Mouse (Mus musculus) forebrain, embryonic 14.5 days (tissue): ENCODE results near the gene Gm13306. TPM values are rescaled to one million over a fixed set of nuclear protein-coding genes. Genes with fewer than 3 reads are reported as not detected.
"Not testable (repeated sequence)": the region's sequence is repeated elsewhere in the genome, so short reads cannot be mapped to it uniquely, and the experiment has no call there.

Experiments used
- ATAC-seq: fragments of 200-750 bp; cut with Nextera tagmentation; 2 replicates; pipeline ENCODE4 v1.8.0; 2017; ENCODE audit warnings: mild to moderate bottlenecking, moderate library complexity
- DNase-seq: peaks from one replicate; pipeline ENCODE4 v3.0.0-alpha.2; 2015; ENCODE audit warnings: low spot score
- H3K27ac ChIP-seq: fragments of 300-500 bp; sonication (generic); 2 replicates; pipeline ENCODE4 v1.5.1; 2014; ENCODE audit warnings: low read depth, mild to moderate bottlenecking, control low read depth, low read length, moderate library complexity
- H3K27me3 ChIP-seq: fragments of 300-500 bp; sonication (generic); replicated peaks from 2 replicates; pipeline ENCODE4 v1.6.1; 2014; ENCODE audit warnings: low read length, control low read depth, mixed read lengths; ENCODE audit not compliant: control insufficient read depth, insufficient read depth
- H3K36me3 ChIP-seq: fragments of 300-500 bp; sonication (generic); 2 replicates; pipeline ENCODE4 v1.6.1; 2014; ENCODE audit warnings: low read length, control low read depth; ENCODE audit not compliant: control insufficient read depth, insufficient read depth
- H3K4me1 ChIP-seq: fragments of 300-500 bp; sonication (generic); 2 replicates; pipeline ENCODE4 v1.6.1; 2014; ENCODE audit warnings: antibody characterized with exemption, low read length, control low read depth; ENCODE audit not compliant: control insufficient read depth, insufficient read depth
- H3K4me2 ChIP-seq: fragments of 300-500 bp; sonication (generic); 2 replicates; pipeline ENCODE4 v1.6.1; 2014; ENCODE audit warnings: mild to moderate bottlenecking, control low read depth, low read length
- H3K4me3 ChIP-seq: fragments of 300-500 bp; sonication (generic); 2 replicates; pipeline ENCODE4 v1.5.1; 2014; ENCODE audit warnings: low read depth, low read length, control low read depth
- H3K9ac ChIP-seq: fragments of 300-500 bp; sonication (generic); 2 replicates; pipeline ENCODE4 v1.6.1; 2014; ENCODE audit warnings: mild to moderate bottlenecking, low read length, control low read depth, moderate library complexity
- H3K9me3 ChIP-seq: fragments of 300-500 bp; sonication (generic); replicated peaks from 2 replicates; pipeline ENCODE4 v1.6.1; 2016; ENCODE audit warnings: low read length, control low read depth, mixed read lengths; ENCODE audit not compliant: control insufficient read depth
- WGBS: fragments of 180-500 bp; shearing (Covaris S2); extraction: QIAGEN DNeasy Blood & Tissue Kit; methylation state at CpG from one replicate; pipeline ENCODE4 v1.1.7; 2014; 5-methylcytosine and 5-hydroxymethylcytosine counted together
- polyA plus RNA-seq: library from polyadenylated mRNA; unstranded; fragments of >200 nt; fragmentation: Nextera tagmentation; extraction: Ambion mirVana; gene quantifications from 2 replicates; pipeline ENCODE4 v1.2.1, GENCODE M21; 2014

Gm13306 gene
- polyA plus RNA-seq: 1.6 TPM in 1 of 2 replicates, not detected in the other

DNA sequence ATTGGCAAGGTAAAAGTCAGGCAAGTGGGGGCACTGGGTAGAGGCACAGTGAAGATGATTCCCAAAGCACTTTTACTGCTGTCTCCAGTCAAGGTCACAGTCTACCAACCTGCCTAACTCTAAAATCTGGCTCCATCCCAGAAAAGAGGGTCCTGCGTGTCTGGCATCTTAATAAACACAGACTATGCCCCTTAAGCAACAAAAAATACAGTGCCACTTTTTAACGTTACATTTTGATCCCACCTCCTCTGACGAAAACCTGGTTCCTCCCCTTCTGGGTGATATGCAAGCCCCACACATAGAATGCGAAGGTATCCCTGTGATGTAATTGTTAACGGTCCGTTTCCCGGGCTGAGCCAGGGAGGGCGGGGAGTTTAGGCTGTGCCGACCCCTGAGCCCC, at the start of gene Gm13306:
Gene Gm13306 (plus strand): TSS at position 301 of the 400 bp plus-strand sequence.
- not testable (repeated sequence) for ATAC-seq, H3K4me2 ChIP-seq, H3K36me3 ChIP-seq, H3K27me3 ChIP-seq, H3K27ac ChIP-seq, DNase-seq, H3K9me3 ChIP-seq, H3K4me1 ChIP-seq, H3K9ac ChIP-seq, H3K4me3 ChIP-seq
- no CpG with 5 or more reads among the region's 9 CpGs for WGBS

DNA sequence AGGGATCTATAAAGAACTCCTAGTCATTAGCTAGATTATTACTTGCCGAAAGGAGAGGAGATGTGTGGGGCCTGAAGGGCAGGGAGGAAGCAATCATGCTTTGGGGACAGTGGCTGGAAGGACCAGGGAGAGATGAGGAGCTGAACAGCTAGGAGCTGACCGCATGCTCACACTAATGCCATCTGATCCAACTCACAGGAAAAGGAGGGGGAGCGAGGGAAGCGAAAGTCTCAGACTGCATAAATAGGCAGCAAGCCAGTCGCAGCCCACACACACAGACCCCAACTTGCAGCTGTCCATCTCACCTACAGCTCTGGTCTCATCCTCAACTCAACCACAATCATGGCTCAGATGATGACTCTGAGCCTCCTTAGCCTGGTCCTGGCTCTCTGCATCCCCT, 38.7 kb upstream of the Gm13306 start, which contains the start of gene Gm13304:
Gene Gm13304 (plus strand): TSS at position 301 of the 400 bp plus-strand sequence.
- ATAC-seq, H3K27ac ChIP-seq, H3K4me2 ChIP-seq, H3K9ac ChIP-seq, H3K36me3 ChIP-seq, H3K27me3 ChIP-seq, H3K9me3 ChIP-seq, H3K4me1 ChIP-seq, DNase-seq, H3K4me3 ChIP-seq: not testable (repeated sequence)
- WGBS: no CpG with 5 or more reads among the region's 5 CpGs

DNA sequence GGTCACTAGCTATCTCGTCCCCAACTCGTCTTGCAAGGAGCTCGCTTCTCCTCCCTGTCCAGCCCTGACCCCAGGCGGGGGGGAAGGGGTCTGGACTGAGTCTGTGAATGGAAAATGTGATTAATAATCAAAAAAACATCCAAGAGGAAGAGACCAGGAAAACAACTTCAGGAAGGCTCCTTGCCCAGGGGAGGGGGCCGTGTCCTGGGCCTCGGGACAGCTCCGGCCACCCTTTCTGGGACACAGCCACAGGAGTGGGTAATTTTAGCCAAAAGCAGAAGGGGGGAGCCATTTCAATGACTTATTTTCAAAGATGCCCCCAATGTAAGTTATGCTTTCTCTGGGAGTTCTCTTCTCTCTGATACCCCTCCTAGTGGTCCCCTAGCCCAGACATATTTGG, 15.3 kb downstream of the Gm13306 start, which contains the start of gene Gm13305:
Gene Gm13305 (minus strand): TSS at position 101 of the 400 bp plus-strand sequence.
- H3K4me3 ChIP-seq, H3K4me1 ChIP-seq, H3K27ac ChIP-seq, H3K9me3 ChIP-seq, H3K27me3 ChIP-seq, H3K36me3 ChIP-seq, H3K4me2 ChIP-seq, H3K9ac ChIP-seq, DNase-seq, ATAC-seq: not testable (repeated sequence)
- no CpG with 5 or more reads among the region's 7 CpGs for WGBS

DNA sequence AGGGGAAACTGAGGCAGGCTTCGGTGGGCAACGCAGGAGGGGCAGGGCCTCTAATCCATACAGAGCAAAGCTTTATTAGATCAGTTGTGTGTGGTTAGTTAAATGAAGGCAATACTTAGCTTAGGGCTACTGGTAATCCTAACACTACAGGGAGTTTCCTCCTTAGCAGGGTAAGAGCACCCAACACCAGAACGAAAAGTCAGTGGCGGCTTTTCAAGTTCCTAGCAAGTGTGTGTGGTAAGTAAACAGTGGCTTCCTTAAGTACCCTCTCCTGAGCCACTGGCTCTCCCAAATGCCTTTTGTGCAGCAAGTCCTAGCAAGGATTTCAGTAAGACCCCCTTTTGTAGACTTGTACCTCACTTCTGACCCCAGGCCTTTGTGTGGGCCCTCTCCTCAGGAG, 25.0 kb downstream of the Gm13306 start:
- ATAC-seq, H3K4me1 ChIP-seq, H3K4me2 ChIP-seq, DNase-seq, H3K27me3 ChIP-seq, H3K4me3 ChIP-seq, H3K36me3 ChIP-seq, H3K9me3 ChIP-seq, H3K27ac ChIP-seq, H3K9ac ChIP-seq: not testable (repeated sequence)
- WGBS: no CpG with 5 or more reads among the region's 4 CpGs

DNA sequence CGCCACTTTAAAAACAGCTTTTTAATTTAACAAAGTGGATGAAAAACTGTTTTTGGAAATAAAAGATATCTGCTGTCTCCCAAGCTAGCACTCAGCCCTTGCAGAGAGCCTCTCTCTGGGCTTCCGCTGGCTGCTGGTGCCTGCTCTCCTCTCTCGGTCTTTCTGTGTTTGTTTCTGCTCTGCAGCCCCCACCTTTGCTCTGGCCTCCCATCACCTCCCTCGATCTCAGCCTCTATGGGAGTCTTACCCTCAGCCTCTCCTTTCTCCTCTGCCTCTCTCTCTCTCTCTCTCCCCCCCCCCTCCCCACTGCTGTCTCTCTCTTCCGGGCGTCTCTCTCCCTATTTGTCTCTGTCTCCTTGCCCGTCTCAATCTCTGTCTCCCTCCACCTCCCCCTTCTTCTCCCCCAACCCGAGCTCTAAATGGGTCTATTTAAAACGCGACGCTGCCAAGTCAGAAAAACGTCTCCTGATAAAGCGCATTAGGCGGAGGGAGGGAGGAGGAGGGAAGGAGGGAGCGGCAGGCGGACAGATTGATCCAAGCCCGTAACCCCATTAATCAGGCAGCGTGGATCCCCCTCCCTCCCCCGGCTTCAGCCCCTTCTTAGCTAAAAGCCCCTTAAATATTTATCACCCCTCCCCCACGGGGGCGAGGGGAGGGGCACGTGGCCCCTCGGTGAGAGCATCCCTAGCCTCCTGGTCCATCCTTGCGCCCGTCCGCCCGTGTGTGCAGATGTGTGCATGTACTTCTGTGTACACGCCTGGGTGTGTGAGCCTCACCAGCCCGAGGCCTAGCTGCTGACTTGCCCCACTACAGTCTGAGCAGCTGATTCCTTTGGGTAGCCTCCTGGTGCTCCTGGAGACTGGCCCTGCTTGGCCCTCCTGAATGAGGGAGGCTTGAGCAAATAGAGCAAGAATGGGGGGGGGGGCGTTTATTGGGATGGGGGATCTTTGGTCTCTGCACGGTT, 30.3 kb downstream of the Gm13306 start:
- not testable (repeated sequence) for DNase-seq, H3K9me3 ChIP-seq, H3K4me3 ChIP-seq, H3K27ac ChIP-seq, H3K36me3 ChIP-seq, H3K4me2 ChIP-seq, H3K4me1 ChIP-seq, H3K27me3 ChIP-seq, H3K9ac ChIP-seq
- WGBS: no CpG with 5 or more reads among the region's 31 CpGs
- peak; percentile 66 for ATAC-seq

DNA sequence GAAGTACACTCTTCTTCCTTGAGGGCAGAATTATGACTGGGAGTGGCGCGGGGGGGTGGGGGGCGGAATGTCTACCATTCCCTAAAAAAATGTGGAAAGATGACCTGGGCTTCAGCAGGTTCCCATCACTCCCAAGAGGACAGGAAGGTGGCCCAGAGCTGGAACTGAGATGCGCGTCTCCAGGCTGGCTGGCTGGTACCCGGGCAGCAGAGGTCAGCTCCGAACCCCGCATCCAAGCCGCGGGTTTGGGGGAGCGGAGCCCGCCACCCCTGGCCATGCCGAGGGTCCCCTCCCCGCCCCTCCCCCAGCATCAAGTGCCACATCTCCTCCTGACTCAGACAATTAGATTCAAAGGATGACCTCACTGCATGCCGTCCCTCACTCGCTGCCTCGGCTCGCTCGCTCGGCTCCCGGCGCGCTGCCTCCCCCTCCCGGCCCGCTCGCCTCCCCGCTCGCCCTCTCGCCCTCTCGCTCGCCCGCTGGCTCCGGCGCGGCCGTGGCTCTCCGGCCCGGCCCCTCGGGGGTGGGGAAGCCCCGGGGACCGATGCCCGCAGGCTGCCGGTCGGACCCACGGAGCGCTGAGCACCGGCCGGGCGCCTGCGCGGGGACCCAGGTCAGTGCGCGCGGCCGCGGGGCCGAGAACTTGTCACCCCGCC, 31.2 kb downstream of the Gm13306 start:
- H3K27me3 ChIP-seq, H3K27ac ChIP-seq: not testable (repeated sequence)
- ATAC-seq: peak; percentile 62

DNA sequence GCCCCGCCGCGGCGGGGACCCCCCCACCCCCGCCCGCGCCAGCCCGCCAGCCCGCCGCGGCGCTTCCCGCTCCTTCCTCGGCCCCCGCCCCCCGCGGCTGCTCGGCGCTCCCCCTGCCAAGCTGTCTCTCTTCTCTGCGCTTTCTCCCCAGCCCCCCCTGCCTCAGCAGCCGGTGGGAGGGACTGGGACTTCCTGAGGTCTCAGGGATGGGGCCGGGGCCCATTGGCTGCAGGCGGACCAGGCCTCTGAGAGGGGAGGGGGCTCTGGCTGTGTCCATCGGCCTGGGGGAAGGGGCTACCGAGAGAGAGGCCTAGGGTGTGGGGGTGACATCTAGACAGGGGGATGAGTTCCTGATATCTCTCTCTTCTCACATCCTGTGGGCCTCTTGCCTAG, 31.7 kb downstream of the Gm13306 start:
- not testable (repeated sequence) for H3K4me3 ChIP-seq, DNase-seq, H3K4me1 ChIP-seq, H3K9ac ChIP-seq, H3K27ac ChIP-seq, H3K9me3 ChIP-seq, H3K27me3 ChIP-seq, H3K36me3 ChIP-seq, H3K4me2 ChIP-seq
- no CpG with 5 or more reads among the region's 25 CpGs for WGBS
- peak; percentile 71 for ATAC-seq

More for the DNA sequence above, 31.2 kb downstream of the Gm13306 start:
- H3K9ac ChIP-seq, H3K36me3 ChIP-seq, H3K9me3 ChIP-seq, H3K4me3 ChIP-seq, DNase-seq, H3K4me2 ChIP-seq, H3K4me1 ChIP-seq: not testable (repeated sequence)
- WGBS: no CpG with 5 or more reads among the region's 58 CpGs
